Mouse (Mus musculus): ENCODE results near the gene Pes1.

The Pes1 gene

GRCm38 (mm10) chr11:4029343-4029742 is 65.6 kb downstream of the Pes1 start:
- H3K9me3 ChIP-seq (ENCODE audit: low read length), result no peaks in the 10 kb centered on the region
- TF ChIP-seq CTCF (conservative IDR thresholded peaks at IDR 0.05; ENCODE audit: low read length) (peak; percentile 81), NANOG (IDR thresholded peaks at IDR 0.05; ENCODE audit: borderline replicate concordance, low read length) (no peak)
- peaks cover 45% of the 10 kb centered on the region for H3K4me1 ChIP-seq (replicated peaks; ENCODE audit: low read depth, low read length)
- peaks cover 11% of the 10 kb centered on the region for H3K27me3 ChIP-seq (ENCODE audit: insufficient read depth, low read length)
- H3K36me3 ChIP-seq (ENCODE audit: insufficient read depth, low read length), result no peaks in the 10 kb centered on the region
- H3K4me3 ChIP-seq (replicated peaks; ENCODE audit: low read length), result no peak overlapping the region

All from E14TG2a.4 (cell line).